Mouse (Mus musculus) testis, adult 2 months (tissue): ENCODE data around the gene Gcnt1.

ENCODE experiments used
- CTCF ChIP-seq: fragments of 200-500 bp; IDR thresholded peaks from 2 replicates; pipeline ENCODE4 v1.5.1; 2012; ENCODE audit warnings: low read depth, mild to moderate bottlenecking, inconsistent platforms, low read length, moderate library complexity; ENCODE audit not compliant: control insufficient read depth, insufficient read depth, insufficient replicate concordance
- POLR2A ChIP-seq: fragments of 200-500 bp; IDR thresholded peaks from 2 replicates; pipeline ENCODE4 v1.6.1; 2012; ENCODE audit warnings: low read depth, mild to moderate bottlenecking, inconsistent platforms, low read length, moderate library complexity; ENCODE audit not compliant: control insufficient read depth

DNA sequence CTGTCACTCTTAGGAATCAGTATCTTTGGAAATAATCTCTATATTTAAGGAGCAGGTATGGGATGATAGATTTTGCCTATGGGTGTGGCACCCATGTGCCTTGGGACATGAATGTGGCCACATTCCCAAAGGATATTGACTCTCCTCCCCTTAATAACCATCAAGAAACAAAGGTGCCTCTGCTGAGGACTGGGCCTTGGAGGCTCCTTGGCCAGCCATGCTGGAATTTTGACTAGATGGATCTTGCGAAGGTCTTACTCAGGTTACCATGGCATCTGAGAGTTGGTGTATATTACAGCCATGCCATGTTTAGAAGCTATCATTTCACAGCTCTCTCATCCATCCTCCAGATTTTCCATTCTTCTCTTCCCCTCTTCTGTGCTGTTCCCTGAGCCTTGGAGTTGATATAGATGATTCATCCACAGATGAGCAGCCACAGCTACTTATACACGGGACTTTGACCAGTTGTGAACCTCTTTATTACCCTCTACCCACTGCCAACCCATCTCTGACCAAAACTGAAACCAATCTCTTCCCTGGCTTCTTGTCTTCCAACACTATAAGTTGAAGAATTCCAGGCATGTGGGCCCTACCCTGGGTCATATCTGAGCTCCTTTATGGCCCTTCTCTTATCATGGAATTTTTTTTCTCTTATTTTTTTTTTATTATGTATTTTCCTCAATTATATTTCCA, 56.2 kb downstream of the Gcnt1 start:
- no peak for TF ChIP-seq CTCF
- no peak for TF ChIP-seq POLR2A
